Mouse (Mus musculus) embryonic facial prominence, embryonic 12.5 days (tissue): ENCODE results near the gene Plvap. TPM values are rescaled to one million over a fixed set of nuclear protein-coding genes. Genes with fewer than 3 reads are reported as not detected.
"Not testable (repeated sequence)": the region's sequence is repeated elsewhere in the genome, so short reads cannot be mapped to it uniquely, and the experiment has no call there.

Experiments used
- ATAC-seq: fragments of 200-750 bp; cut with Nextera tagmentation; 2 replicates; pipeline ENCODE4 v1.8.0; 2017; ENCODE audit not compliant: insufficient number of reproducible peaks, insufficient read depth, low FRiP score, low TSS enrichment
- H3K27ac ChIP-seq: fragments of 300-500 bp; sonication (generic); 2 replicates; pipeline ENCODE4 v1.5.1; 2016; ENCODE audit warnings: mild to moderate bottlenecking
- H3K27me3 ChIP-seq: fragments of 300-500 bp; sonication (generic); 2 replicates; pipeline ENCODE4 v1.6.1; 2016; ENCODE audit warnings: mild to moderate bottlenecking, moderate library complexity
- H3K36me3 ChIP-seq: fragments of 300-500 bp; sonication (generic); 2 replicates; pipeline ENCODE4 v1.6.1; 2016; ENCODE audit warnings: mild to moderate bottlenecking
- H3K4me1 ChIP-seq: fragments of 300-500 bp; sonication (generic); 2 replicates; pipeline ENCODE4 v1.6.1; 2016
- H3K4me2 ChIP-seq: fragments of 300-500 bp; sonication (generic); replicated peaks from 2 replicates; pipeline ENCODE4 v1.6.1; 2016; ENCODE audit warnings: mild to moderate bottlenecking, moderate library complexity
- H3K4me3 ChIP-seq: fragments of 300-500 bp; sonication (generic); 2 replicates; pipeline ENCODE4 v1.5.1; 2016; ENCODE audit warnings: mild to moderate bottlenecking
- H3K9ac ChIP-seq: fragments of 300-500 bp; sonication (generic); 2 replicates; pipeline ENCODE4 v1.6.1; 2016; ENCODE audit warnings: mild to moderate bottlenecking, moderate library complexity
- H3K9me3 ChIP-seq: fragments of 300-500 bp; sonication (generic); 2 replicates; pipeline ENCODE4 v1.6.1; 2016; ENCODE audit warnings: mild to moderate bottlenecking, moderate library complexity
- WGBS: fragments of 180-500 bp; shearing (Covaris S2); methylation state at CpG from one replicate; pipeline ENCODE4 v1.1.7; 2016; 5-methylcytosine and 5-hydroxymethylcytosine counted together
- polyA plus RNA-seq: library from polyadenylated mRNA; unstranded; fragments of >200 nt; fragmentation: Nextera tagmentation; extraction: Ambion mirVana; gene quantifications from 2 replicates; pipeline ENCODE4 v1.2.1, GENCODE M21; 2016

Gene Plvap
- polyA plus RNA-seq, 1 experiment from 2014 or later: 62.2 TPM

DNA sequence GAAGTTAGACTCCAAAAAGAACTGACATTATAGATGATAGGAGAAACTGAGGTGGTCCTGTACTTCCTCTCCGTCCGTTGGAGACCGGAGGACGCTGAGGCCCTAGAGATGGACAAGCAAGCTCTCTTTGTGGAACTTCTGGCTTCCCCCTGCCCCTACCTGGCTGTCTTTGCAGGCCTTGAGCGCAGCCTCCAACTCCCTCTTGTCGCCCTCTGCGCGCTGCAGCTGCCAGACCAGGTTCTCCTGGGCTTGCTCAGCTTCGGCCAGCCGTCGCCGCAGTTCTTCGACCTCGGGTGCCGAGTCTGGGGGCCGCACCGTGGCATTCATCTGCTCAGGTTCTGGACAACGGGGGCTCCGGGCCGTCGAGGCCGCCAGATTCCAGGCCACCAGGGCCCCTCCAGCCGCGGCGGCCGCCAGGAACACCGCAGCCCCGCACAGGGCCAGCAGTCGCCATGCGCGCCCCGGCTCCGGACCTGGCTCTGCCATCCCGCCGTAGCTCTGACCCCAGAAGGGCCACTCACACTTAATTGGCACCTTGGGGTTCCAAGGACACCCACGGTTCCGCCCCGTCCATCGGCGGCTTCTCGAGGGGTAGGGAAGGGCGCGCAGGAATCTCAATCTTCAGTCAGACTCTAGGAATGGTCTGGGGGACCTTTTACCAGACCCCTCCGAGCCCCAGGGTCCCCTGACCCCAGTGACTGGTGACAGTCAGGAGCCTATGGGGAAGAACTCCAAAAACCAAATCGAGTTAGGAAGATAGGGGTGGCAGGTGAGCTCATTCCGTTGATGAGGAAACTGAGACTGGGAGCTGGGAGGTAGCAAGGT, 13.9 kb upstream of the Plvap start, which contains the start of gene Ccdc194:
Ccdc194 (minus strand) TSS at position 486 of the 825 bp plus-strand sequence.
- Histone ChIP-seq H3K9me3 (no peaks in the 10 kb centered on the region), H3K27me3 (peaks cover 38% of the 10 kb centered on the region), H3K4me1 (peaks cover 10% of the 10 kb centered on the region; the same call in 1 of the 2 replicates), H3K27ac (no peak within 1 kb of the TSS), H3K4me2 (peak within 1 kb of the TSS; percentile 37), H3K9ac (no peak within 1 kb of the TSS), H3K4me3 (peak within 1 kb of the TSS; percentile 15; the same call in 1 of the 2 replicates), H3K36me3 (no peaks in the 10 kb centered on the region)
- WGBS: 9% methylated on average over 46 of the region's 46 CpGs
- ATAC-seq: no peak

DNA sequence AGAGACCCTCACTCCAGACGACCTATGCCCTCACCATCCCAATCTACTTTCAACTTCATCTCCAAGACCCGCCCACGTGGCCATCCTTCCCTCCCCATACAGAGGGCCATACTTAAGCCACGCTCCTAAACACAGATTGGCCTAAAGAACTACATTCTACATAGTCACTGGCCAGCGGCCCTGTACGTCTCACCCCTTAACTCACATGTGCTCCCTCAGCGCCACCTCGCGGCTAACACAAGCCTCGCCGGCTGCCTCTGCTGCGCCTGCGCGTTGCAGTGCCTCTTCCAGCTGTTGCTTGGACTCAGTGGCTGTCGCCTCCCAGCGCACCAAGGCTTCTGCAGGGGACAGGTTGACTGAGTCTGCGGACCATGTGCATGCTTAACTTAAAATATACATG, 10.1 kb upstream of the Plvap start:
- H3K36me3 ChIP-seq: no peaks in the 10 kb centered on the region
- no peak overlapping the region for H3K27ac ChIP-seq
- peak overlapping the region; percentile 30 for H3K4me2 ChIP-seq
- H3K4me3 ChIP-seq: no peak overlapping the region
- H3K27me3 ChIP-seq: peaks cover 31% of the 10 kb centered on the region
- no peak overlapping the region for H3K9ac ChIP-seq
- peak; percentile 80 for ATAC-seq
- 5% methylated on average over 17 of the region's 17 CpGs for WGBS
- H3K4me1 ChIP-seq: peaks cover 10% of the 10 kb centered on the region; the same call in 1 of the 2 replicates
- no peaks in the 10 kb centered on the region for H3K9me3 ChIP-seq

DNA sequence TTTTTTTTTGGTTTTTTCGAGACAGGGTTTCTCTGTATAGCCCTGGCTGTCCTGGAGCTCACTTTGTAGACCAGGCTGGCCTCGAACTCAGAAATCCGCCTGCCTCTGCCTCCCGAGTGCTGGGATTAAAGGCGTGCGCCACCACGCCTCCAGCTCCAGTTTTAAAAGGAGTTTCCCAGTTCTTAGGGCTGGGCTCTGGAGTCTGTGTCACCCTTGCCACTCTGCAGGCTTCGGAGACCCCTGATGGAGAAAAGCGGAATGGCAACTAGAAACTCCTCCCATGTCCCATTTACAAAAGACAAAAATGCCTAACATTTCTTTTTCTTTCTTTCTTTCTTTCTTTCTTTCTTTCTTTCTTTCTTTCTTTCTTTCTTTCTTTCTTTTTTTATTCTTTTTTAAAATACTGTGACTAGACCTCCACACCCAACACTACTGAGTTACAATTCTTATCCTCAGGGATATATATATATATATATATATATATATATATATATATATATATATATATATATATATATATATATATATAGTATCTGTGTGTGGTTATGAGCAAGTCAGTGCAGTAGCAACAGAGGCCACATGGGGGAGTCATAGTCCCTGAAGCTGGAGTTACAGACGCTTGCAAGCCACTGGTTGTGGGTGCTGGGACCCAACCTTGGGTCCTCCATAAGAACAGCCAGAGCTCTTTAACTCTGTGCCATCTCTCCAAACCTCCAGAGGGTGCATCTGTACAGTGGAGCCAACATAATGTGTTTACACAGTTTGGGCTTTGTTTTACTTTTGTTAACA, 7.7 kb upstream of the Plvap start:
- H3K27me3 ChIP-seq, H3K4me2 ChIP-seq, H3K36me3 ChIP-seq, H3K4me3 ChIP-seq, ATAC-seq, H3K27ac ChIP-seq, H3K9me3 ChIP-seq, H3K4me1 ChIP-seq, H3K9ac ChIP-seq: not testable (repeated sequence)
- 36% methylated on average over 9 of the region's 10 CpGs for WGBS

- Histone ChIP-seq H3K4me3 (no peak overlapping the region), H3K4me2 (no peak overlapping the region), H3K9me3 (no peaks in the 10 kb centered on the region), H3K4me1 (0 out of 2 replicates have a peak, but pooled peaks cover 3% of the 10 kb centered on the region), H3K27me3 (no peaks in the 10 kb centered on the region), H3K27ac (no peak overlapping the region), H3K36me3 (no peaks in the 10 kb centered on the region), H3K9ac (no peak overlapping the region)
- 5% methylated on average over 6 of the region's 6 CpGs for WGBS
- ATAC-seq: no peak
These were observed 5.2 kb upstream of the Plvap start for GRCm38 (mm10) chr8:71516786-71517185.

- Histone ChIP-seq H3K27me3 (no peaks in the 10 kb centered on the region), H3K9me3 (no peaks in the 10 kb centered on the region), H3K9ac (no peak overlapping the region), H3K36me3 (no peaks in the 10 kb centered on the region), H3K4me1 (no peaks in the 10 kb centered on the region), H3K27ac (no peak overlapping the region), H3K4me3 (no peak overlapping the region), H3K4me2 (no peak overlapping the region)
- WGBS: 66% methylated on average over 5 of the region's 5 CpGs
- ATAC-seq: no peak
These were observed 3.5 kb upstream of the Plvap start for GRCm38 (mm10) chr8:71515043-71515442.

DNA sequence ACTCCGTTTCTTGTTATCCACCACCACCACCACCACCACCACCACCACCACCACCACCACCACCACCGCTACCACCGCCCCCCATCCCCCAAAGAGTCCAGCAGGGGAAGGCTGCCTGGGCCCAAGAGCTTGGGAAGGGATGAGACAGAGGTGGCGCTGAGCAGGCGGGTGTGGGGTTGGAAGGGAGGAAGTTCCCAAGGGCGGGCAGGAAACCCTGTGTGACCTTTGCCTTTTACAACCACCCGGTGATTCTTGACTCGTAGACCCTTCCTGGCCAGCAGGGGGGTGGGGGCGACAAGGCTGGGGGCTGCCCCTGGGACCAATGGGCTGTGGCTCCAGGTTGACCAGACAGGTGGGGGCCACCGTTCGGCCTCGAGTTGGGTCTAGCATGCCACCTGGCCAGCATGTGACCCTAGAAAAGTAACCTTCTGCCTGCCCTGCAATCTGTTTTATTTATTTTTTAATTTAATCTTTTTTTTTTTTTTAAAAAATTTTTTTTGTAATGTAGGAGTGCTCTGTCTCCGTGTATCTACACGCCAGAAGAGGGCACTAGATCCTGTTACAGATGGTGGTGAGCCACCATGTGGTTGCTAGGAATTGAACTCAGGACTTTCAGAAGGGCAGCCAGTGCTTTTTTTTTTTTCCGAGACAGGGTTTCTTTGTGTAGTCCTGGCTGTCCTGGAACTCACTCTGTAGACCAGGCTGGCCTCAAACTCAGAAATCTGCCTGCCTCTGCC, 1.6 kb upstream of the Plvap start:
- no peak for ATAC-seq
- no peak overlapping the region for H3K4me3 ChIP-seq
- no peak overlapping the region for H3K27ac ChIP-seq
- H3K4me2 ChIP-seq: no peak overlapping the region
- H3K36me3 ChIP-seq: no peaks in the 10 kb centered on the region
- no peaks in the 10 kb centered on the region for H3K4me1 ChIP-seq
- peaks cover 13% of the 10 kb centered on the region for H3K27me3 ChIP-seq
- no peaks in the 10 kb centered on the region for H3K9me3 ChIP-seq
- H3K9ac ChIP-seq: no peak overlapping the region
- WGBS: 67% methylated on average over 15 of the region's 15 CpGs

GRCm38 (mm10) chr8:71509316-71509715, 2.2 kb downstream of the Plvap start:
- ATAC-seq: no peak
- peaks cover 43% of the 10 kb centered on the region for H3K27me3 ChIP-seq
- no peak overlapping the region for H3K4me3 ChIP-seq
- no peak overlapping the region for H3K27ac ChIP-seq
- H3K9me3 ChIP-seq: no peaks in the 10 kb centered on the region
- H3K36me3 ChIP-seq: no peaks in the 10 kb centered on the region
- H3K9ac ChIP-seq: no peak overlapping the region
- no peak overlapping the region for H3K4me2 ChIP-seq
- H3K4me1 ChIP-seq: no peaks in the 10 kb centered on the region
- WGBS: 44% methylated on average over 2 of the region's 2 CpGs

- Histone ChIP-seq H3K36me3 (no peaks in the 10 kb centered on the region), H3K4me3 (peak overlapping the region; percentile 35), H3K9ac (peak overlapping the region; percentile 42; the same call in 1 of the 2 replicates), H3K27ac (no peak overlapping the region), H3K9me3 (no peaks in the 10 kb centered on the region), H3K4me1 (no peaks in the 10 kb centered on the region), H3K27me3 (peaks cover 43% of the 10 kb centered on the region), H3K4me2 (peak overlapping the region; percentile 60)
- ATAC-seq: 0 out of 2 replicates have a peak, but pooled peaks have one; percentile 31
- under 1% methylated on average over 61 of the region's 61 CpGs for WGBS
These were observed 3.9 kb downstream of the Plvap start for GRCm38 (mm10) chr8:71507589-71508104.

GRCm38 (mm10) chr8:71505979-71506378, 5.6 kb downstream of the Plvap start:
- no peak overlapping the region for H3K4me2 ChIP-seq
- H3K27ac ChIP-seq: no peak overlapping the region
- ATAC-seq: no peak
- H3K9ac ChIP-seq: no peak overlapping the region
- no peaks in the 10 kb centered on the region for H3K9me3 ChIP-seq
- no peaks in the 10 kb centered on the region for H3K4me1 ChIP-seq
- 79% methylated on average over 4 of the region's 4 CpGs for WGBS
- no peak overlapping the region for H3K4me3 ChIP-seq
- peaks cover 43% of the 10 kb centered on the region for H3K27me3 ChIP-seq
- no peaks in the 10 kb centered on the region for H3K36me3 ChIP-seq

GRCm38 (mm10) chr8:71505326-71505725, 6.2 kb downstream of the Plvap start:
- Histone ChIP-seq H3K36me3 (no peaks in the 10 kb centered on the region), H3K4me2 (no peak overlapping the region), H3K9me3 (no peaks in the 10 kb centered on the region), H3K4me1 (no peaks in the 10 kb centered on the region), H3K27me3 (peaks cover 43% of the 10 kb centered on the region), H3K27ac (no peak overlapping the region), H3K4me3 (no peak overlapping the region), H3K9ac (no peak overlapping the region)
- WGBS: 86% methylated on average over 4 of the region's 4 CpGs
- no peak for ATAC-seq

GRCm38 (mm10) chr8:71504349-71504748, 7.2 kb downstream of the Plvap start:
- Histone ChIP-seq H3K27me3 (peaks cover 39% of the 10 kb centered on the region), H3K27ac (no peak overlapping the region)
- no peak for ATAC-seq

More at GRCm38 (mm10) chr8:71504349-71504748, 7.2 kb downstream of the Plvap start:
- Histone ChIP-seq H3K9me3 (no peaks in the 10 kb centered on the region), H3K36me3 (no peaks in the 10 kb centered on the region), H3K9ac (no peak overlapping the region), H3K4me3 (no peak overlapping the region), H3K4me2 (no peak overlapping the region), H3K4me1 (peaks cover under 1% of the 10 kb centered on the region; the same call in 1 of the 2 replicates)
- 91% methylated on average over 4 of the region's 4 CpGs for WGBS
